ENCODE assay signal across 25 mouse cellular contexts in the genomic region with DNA sequence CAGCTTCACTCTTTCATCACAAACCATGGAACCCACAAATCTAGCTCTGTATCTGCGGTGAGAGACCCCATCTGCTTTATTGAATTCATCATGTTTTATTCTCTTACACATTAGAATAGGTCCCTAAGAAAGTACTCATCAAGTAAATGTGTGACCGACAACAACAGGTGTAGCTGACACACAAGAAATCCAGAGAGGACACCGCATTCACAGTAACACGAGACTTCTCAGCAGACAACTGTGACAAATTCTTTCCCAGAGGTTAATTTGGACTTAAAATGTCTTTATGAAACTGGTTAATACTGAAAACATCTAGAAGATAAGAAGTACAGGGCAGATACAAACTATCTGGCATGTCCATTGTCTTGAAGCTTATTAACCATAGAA.
"Had no signal": no experiment of that assay in that cellular context is flagged by ENCODE, and none has a peak within 500 bp of the region (broad histone marks: within the 10 kb centered on the region; RNA-seq: fewer than 3 reads in every experiment).

No protein-coding gene starts in this region.

- H3K27ac ChIP-seq: heart, embryonic 10.5 days; hindbrain, embryonic 10.5 days; hindbrain, embryonic 12.5 days; hindbrain, embryonic 14.5 days; intestine, embryonic 15.5 days; left cerebral cortex, adult 2 months; limb, embryonic 13.5 days; liver, embryonic 13.5 days; liver, embryonic 15.5 days had no signal

- H3K9me3 ChIP-seq: heart, embryonic 10.5 days; heart, embryonic 12.5 days; hindbrain, embryonic 10.5 days; hindbrain, embryonic 12.5 days; intestine, embryonic 15.5 days; limb, embryonic 13.5 days; liver, embryonic 13.5 days; liver, embryonic 15.5 days had no signal

- H3K9ac ChIP-seq: heart, embryonic 12.5 days; hindbrain, embryonic 12.5 days; hindbrain, embryonic 14.5 days; intestine, embryonic 15.5 days; limb, embryonic 13.5 days; liver, embryonic 13.5 days; liver, embryonic 15.5 days had no signal

- ATAC-seq: hindbrain, embryonic 16.5 days; inflammation-experienced regulatory T-cells, adult 6 months; intestine, embryonic 15.5 days; intestine, postnatal 0 days had no signal

- H3K36me3 ChIP-seq: heart, embryonic 10.5 days; heart, embryonic 12.5 days; hindbrain, embryonic 10.5 days; hindbrain, embryonic 12.5 days; intestine, embryonic 15.5 days; limb, embryonic 13.5 days; liver, embryonic 13.5 days; liver, embryonic 15.5 days had no signal

- H3K4me1 ChIP-seq: heart, embryonic 10.5 days; heart, embryonic 12.5 days; hindbrain, embryonic 10.5 days; hindbrain, embryonic 12.5 days; intestine, embryonic 15.5 days; limb, embryonic 13.5 days; liver, embryonic 13.5 days; liver, embryonic 15.5 days had no signal

- H3K4me3 ChIP-seq: heart, embryonic 10.5 days; heart, embryonic 12.5 days; hindbrain, embryonic 10.5 days; hindbrain, embryonic 12.5 days; intestine, embryonic 15.5 days; left cerebral cortex, adult 2 months; limb, embryonic 13.5 days; liver, embryonic 13.5 days; liver, embryonic 15.5 days had no signal

- H3K4me2 ChIP-seq: heart, embryonic 12.5 days; hindbrain, embryonic 12.5 days; hindbrain, embryonic 14.5 days; intestine, embryonic 15.5 days; limb, embryonic 13.5 days; liver, embryonic 11.5 days; liver, embryonic 13.5 days; liver, embryonic 15.5 days had no signal

- DNase-seq: gastrocnemius, postnatal 36 days; heart, adult 18-20 months; heart, postnatal 10 days; heart, postnatal 4 days; kidney, adult 18-20 months; kidney, adult 8-10 months; kidney, postnatal 10 days; kidney, postnatal 25 days; kidney, postnatal 4 days; layer of hippocampus, adult 9-11 months; liver; liver, embryonic 13.5 days had no signal

- H3K27me3 ChIP-seq: heart, embryonic 12.5 days; hindbrain, embryonic 12.5 days; intestine, embryonic 15.5 days; limb, embryonic 13.5 days; liver, embryonic 13.5 days; liver, embryonic 15.5 days had no signal
